Mouse (Mus musculus) lung, postnatal 36 days (tissue): ENCODE measurements around the gene Reck.

Experiments
- DNase-seq: peaks from one replicate; pipeline ENCODE4 v3.0.0; 2022; ENCODE audit warnings: mixed read lengths

Reck gene

DNA sequence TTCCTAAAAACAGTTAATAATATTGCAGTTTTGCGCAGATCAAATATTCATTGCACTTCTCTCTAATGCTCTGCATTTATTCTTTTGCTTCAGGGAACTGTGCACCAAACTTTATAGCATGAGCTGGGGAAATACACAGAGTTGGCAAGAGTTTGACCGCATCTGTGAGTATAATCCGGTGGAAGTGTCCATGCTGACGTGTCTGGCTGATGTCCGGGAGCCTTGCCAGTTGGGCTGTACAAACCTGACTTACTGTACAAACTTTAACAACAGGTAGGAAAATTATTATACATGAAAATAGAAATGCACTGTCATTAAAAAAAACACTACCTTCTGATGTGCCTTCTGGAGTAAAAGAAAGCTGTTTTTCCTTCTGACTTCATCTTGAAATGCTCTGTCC lies 42.9 kb downstream of the Reck start:
- no peak for DNase-seq

DNA sequence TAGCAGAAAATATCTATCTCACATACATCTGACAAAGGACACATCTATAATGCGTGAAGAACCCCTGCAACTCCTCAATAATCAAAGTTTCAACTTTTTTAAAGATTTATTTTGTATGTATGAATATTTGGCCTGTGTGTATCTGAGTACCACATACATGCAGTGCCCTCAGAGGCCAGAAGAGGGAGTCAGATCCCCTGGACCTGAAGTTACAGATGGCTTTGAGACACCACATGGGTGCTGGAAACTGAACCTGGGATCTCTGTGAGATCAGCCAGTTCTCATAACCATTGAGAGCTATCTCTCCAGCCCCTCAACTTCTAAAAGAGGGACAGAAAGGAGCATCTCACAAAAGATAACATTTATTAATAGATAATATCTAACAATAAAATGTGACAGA lies 45.3 kb downstream of the Reck start:
- no peak for DNase-seq

DNA sequence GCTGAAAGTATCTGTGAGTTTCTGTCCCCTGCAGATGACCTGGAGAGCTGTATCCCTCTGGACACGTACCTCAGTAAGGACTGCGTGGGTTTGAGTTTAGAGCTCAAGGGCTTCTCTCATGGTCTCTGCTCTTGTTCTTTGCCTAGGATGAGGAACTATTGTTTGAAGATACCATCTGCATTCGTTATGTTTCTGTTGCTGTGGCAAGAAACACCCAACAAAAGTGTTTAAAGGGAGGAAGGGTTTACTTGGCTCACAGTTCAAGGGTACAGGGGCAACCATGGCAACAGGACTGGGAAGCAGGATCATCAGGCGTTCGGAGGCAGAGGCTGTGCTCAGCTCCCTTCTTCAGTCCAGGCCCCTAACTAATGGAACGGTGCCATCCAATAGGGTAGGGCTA lies 49.8 kb downstream of the Reck start:
- DNase-seq = no peak

DNA sequence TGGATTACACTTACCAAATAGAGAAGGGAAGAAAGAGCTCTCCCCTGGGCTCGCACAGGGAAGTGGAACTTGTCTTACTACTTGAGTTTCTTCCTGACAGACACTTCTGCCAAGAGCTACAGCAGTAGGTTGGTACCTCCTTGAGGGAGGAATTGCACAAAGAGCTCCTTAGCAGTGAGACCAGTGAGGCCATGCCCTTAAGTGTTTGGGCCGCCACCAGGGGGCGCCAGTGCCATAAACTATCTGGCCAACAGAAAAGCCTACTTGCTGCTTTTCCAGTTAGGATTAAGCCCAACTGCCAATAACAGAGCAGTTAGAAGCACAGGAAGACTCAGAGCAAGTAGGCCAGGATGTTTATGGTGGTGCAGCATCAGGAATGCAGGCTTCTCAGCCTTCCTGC lies 50.4 kb downstream of the Reck start:
- DNase-seq = peak; percentile 95

DNA sequence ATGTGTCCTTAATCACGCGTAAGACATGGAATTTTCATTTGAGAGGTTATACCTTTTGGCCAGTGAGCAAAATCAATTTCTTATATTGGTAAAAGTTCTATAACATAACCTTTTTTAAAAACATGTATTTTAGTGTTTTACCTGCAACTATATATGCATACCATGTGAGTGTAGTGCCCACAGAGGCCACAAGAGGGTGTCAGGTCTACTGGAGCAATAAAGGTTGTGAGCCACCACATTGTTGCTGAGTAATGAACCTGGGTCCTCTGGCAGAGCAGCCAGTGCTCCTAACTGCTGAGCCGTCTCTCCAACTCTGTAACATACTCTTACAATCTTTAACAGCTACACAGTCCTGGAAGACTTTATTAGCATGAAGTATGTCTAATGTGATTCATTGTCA lies 52.5 kb downstream of the Reck start:
- peak; percentile 49 for DNase-seq

DNA sequence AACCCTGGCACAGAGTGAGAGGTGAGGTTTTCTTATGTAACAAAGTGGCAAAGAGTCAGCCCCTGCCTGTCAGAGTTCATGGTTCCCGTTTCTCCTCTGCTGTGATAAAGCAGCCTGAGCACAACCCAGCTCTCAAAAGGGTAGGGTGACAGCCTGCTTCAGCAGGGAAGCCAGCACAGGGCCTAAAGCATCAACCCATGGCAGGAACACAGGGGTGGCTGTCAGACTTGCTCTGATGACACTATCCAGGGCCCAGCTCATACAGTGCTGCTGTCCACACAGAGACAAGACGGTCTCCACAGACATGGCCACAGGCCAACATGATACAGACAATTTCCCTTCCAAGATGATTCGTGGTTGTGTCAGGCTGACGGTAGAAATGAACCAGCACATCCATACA lies 56.5 kb downstream of the Reck start:
- DNase-seq = no peak

DNA sequence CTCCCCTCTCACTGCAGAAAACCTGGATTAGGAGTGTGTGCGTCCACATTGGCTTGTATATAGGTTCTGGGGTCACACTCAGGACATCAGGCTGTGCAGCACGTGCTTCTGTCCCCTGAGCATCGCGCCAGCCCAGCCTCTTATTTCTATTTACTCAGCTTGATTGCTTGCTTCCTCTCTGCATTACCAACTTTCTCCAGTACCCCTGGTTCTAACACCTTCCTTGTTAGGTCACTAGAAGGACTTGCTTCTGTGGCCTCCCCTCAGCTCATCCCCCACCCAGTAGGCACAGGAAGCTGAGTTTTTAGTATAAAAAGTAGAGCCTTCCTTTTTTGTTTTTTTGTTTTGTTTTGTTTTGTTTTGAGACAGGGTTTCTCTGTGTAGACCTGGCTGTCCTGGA lies 60.9 kb downstream of the Reck start:
- no peak for DNase-seq

DNA sequence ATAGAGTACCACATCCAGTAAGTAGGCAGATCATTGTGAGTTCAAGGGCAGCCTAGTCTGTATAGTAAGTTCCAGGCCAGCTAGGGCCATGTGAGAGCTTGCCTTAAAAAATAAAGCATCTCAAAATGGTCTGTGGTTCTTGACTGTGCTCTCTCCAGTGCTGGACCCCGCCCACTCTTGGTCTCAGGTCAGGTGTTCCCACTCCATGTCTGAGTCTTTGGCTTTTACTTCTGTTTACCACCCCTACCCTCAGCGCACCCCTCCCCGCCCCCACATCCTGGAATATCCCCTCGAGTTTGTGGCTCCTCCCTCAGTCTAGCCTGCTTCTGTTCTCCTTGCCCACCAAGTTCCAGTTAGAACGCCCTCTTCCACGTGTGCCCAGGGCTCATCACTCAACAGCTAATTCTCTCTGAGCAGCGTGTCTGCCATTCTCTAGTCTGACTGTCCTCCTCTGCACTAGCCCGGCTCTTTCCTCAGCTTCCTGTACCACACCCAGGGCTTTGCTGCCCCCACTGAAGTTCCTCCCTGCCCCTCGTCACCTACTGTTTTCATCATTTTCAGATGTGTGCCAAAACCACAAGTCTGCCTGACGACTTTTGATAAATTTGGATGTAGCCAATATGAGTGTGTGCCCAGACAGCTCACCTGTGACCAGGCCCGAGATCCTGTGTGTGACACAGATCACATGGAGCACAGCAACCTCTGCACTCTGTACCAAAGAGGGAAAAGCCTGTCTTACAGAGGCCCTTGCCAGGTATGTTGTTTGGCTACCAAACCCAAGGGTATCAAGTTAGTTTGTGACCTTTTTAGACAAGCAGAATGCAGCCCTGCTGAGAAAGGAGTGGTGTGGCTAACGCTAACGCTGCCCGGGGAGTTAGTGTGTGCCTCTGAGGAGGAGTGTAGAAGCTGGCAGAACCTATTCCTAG lies 61.7 kb downstream of the Reck start:
- DNase-seq = peak; percentile 40

DNA sequence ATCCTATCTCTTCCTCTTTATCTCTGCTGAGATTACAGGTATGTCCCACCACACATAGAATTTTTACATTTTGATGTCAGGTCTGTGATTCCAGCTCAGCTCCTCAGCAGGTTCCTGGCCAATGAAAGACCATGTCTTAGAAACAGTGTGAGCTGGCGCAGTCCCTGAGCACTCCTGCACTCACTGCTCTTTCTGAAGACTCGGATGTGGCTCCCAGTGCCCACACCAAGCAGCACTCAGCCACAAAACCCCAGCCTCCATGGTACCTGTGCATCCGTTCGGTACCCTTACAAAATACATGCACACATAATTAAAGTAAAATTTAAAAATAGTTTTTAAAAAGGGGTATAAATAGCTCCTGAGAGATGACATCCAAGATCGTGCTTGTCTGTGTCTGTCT lies 66.0 kb downstream of the Reck start:
- no peak for DNase-seq

DNA sequence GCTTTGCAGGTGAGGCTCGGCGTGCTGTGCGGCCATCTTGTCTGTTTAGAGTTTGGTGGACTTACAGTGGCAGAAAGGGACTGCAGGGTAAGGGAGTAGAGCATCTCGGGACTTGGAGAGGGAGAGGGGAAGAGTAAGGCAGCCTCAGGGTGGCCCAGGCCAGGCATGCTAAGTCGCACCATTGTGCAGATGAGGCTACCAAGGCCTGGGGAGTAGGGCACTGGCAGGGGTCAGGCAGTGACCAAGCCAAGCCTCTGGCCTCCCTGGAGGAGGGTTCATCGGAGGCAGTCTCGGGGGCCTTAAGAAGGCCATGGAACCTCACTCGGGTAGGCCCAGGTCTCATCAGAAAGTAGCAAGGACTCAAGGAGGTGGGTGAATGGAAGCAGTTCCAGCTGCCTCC lies 67.1 kb downstream of the Reck start:
- no peak for DNase-seq

DNA sequence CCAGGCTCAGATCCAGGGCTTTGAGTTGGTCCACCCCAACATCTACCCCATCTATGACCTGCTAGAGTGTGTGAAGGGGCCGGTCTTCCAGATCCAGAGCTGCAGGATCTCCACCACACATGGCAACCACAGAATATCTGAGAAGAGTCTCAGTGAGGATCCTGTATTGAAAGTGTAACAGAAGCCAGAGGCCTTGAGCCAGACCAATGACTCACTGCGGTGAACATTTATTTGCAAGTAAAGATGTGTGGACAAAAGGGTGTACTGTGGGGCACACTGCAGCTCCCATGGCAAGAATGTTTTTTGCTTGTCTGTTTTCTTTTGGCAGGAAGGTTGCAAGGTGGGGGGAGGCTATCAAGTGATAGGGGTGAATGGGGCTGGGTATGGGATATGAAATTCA lies 72.2 kb downstream of the Reck start:
- DNase-seq = no peak

DNA sequence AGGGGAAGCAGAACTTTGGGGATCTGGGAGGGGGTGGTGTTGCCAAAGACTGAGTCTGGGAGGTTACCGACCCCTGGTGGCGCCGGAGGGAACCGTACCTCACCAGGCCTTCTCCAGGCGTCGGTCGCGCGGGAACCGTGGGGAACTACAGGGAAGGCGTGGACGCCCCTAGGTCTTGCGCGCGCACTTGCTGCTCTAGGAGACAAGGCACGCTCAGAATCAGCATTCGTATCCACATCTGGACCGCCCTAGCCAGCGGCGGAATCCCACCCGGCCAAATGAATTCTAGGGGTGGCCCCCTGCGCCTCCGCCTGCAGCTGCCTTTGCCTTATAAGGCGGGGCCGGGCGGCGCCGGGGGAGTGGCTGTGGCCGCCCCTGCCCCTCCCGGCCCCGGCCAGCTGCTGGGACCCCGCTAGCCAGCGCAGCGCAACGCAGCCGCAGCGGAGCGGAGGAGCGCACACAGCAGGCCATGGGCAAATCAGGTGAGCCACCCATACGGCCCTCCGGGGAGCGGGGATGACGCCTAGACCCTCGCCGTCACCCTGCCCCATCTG lies 82.0 kb downstream of the Reck start, which contains the start of gene Glipr2:
Glipr2 (plus strand) TSS at position 110 of the 554 bp plus-strand sequence.
- DNase-seq = peak; percentile 88

DNA sequence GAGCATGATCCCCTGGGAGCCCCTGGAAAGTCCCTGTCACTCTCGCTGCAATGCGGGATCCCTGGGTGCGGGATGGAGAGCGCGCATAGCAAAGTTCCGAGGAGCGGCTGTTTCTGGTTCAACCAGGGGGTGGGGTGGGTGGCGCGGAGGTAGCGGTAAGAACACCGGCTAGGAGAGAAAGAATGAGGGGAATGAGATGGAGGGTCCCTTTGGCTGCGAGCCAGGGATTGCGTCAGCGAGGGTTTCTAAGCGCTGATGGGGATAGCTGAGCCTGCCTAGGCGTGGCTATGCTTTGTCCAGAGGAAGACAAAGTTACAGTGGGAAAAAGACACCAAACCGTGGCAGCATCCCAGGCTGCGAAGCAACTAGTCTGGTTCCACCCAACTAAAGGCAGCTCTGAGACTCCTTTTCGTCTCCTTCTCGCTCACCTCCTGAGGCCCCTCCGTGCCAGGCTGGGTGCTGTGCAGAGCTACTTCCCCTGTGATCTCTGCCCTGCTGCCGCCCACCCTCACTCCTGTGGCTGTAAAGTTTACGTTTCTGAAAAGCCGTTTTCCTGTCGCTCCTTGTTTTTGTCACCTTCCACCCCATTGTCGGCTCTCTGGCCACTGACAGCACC lies 82.6 kb downstream of the Reck start:
- DNase-seq = peak; percentile 46

DNA sequence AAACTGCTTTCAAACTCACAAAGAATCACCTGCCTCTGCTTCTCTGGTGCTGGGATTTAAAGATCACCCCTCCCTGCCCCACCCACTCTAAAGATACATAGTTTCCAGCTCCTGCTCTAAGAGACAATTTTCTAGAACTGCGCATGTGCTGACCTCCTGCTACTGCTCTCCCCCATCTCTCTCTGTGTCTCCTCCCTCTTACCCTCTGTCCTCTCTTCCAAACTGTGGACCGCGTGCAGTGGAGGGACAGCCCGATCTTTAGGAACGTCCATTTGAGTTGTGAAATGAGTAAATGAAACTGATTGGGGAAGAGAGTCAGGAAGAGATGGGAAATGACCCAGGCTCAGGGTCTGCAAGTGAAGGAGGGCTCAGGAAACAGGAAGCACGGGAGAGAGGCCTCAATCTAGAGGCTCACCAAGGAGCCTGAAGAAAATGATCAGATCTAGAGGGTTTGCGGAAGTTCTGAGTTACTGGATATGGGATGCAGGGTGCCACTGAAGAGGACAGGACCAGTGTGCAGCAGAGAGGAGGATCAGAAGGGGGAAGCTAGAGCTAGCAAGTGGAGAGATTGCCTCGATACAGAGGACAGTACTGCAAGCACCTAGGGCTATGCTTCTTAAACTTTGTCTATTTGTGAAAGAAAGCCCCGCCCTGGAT lies 84.3 kb downstream of the Reck start:
- DNase-seq = peak; percentile 20

DNA sequence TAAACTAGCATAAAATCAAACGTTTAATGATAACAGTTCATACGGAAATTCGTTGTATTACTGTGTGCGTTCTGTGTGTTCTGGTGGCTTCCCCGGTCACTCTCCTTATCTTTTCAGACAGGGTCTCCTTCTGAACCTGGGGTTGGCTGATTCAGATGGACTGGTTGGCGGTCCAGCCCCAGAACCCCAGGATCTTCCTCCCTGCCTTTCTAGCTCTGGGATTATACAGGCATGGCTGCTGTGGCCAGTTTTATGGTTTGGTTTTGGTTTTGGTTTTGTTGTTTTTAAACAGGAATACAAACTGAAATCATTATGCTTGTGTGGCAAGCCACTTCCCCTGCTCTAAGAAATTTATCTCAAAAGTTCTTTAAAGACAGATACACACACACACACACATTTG lies 84.9 kb downstream of the Reck start:
- no peak for DNase-seq

DNA sequence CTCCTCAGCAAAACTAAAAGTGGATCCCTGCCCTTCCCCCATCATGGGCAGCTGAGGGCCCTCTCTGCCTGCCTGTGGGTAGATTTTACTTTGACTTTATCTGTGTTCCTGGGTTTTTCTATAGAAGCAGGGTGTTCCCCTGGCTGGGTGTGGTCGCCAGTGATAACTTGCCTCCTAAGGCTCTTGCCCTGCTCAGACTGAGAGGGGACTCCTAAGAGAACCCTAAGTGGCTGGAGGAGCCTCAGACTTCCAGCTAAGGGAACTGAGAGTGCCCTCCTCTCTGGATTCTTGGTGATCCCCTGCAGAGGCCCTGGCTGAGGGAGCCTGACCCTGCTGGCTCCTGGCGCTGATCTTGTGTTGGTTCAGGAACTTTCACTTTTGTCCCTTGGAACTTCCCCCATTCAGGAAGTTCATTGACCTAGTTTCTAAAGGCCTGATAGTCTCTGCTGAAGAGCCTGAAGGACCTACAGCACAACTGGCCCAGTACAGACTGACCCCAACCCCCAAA lies 89.0 kb downstream of the Reck start:
- DNase-seq = peak; percentile 71

DNA sequence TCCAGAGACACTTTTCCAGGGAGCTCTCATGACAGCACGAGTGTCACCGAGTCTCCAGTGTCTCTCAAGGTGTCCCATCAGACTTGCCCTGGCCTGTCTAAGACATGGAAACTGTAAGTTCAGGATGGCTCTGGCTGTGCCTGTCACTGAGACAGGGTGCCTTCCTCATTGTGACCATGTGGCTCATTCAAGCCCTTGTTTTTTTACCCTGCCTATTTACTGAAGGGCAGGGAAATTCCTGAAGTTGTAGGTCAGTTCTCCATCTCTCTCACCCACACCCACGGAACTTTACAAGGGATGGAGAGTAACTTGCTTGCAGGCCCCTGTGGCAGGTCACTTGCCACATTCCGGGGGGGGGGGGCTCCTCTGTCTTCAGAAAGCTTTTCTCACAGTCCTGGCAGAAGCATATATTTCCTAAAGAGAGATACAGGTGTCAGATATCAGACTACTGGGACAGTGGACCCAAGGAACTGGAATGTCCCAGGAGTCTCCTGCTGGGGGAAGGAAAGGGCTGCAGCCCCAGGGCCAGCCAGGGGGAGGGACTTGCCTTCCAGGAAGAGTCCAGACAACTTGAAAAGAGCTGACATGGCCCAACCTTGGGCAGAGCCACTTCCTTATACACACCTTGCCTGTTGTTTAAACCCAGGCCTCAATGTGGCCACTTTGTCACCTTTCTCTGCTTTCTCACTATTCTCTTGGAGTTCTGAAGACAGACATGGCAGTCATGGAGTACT lies 89.8 kb downstream of the Reck start:
- peak; percentile 47 for DNase-seq

DNA sequence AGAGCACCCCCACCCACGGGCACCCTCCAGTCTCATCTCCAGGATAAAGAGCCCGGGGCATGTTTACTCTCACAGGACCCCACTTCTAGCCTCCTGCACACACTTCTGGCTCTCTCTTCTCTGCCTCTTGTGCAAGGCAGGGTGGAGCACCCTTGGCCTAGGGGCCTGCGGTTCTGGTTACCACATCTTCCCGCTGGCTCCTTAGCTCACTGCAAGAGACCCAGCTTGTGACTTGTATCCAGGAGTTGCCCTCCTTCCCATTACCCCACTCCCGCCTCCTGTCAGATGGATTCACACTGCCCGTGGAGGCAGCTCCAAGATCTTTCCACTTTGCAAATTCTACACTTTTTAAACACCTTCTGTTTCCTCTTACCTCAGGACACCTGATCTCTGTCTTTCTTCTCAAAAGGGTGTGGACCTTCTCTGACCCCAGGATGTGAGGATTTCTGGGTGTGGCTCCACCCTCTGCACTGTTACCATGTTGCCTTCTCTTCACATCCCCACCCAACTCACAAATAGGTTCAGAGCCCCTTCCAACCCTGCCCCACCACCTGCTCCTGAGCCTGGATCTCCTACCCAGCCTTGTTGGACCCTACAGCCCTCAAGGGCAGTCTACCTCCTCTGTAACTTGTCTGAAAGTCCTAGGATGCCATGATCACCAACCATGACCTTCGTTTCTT lies 90.7 kb downstream of the Reck start:
- DNase-seq = peak; percentile 74

DNA sequence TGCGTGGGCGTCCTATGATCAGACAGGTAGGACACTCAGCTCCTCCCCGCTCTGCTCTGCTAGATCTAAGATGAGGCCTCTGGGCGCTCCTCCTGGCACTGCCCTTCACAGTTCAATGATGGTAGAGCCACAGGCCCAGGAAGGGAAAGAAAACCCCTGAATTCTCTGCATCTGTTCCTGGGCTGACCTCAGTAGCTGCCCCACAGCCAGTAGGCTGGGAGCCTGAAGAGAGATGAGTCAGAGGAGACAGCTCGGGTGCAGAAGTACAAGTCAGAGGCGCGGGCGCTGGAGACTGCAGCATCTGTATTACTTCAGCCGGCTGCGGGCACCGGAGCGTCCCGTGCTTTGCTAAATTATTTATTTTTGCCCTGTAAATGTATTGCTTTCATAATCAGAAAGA lies 93.3 kb downstream of the Reck start:
- DNase-seq = peak; percentile 77

DNA sequence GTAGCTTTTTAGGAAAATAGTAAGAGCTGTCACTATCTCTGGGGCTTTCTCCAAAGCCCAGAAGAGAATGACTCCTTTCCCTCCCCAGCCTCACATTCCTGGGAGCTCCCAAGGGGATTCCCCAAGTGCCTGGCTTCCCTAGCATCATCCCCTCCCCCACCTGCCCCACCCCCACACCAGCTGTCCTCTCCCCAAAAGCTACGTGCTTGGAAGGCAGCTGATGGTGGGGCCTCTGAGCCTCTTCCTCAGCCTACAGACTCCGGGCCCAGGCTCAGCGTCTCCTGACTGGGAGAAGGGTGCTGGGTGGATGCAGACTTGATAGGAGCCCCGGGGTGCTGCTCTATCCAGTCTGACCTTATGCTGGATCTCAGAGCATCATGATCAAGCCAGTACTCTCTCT lies 94.0 kb downstream of the Reck start:
- DNase-seq = no peak

DNA sequence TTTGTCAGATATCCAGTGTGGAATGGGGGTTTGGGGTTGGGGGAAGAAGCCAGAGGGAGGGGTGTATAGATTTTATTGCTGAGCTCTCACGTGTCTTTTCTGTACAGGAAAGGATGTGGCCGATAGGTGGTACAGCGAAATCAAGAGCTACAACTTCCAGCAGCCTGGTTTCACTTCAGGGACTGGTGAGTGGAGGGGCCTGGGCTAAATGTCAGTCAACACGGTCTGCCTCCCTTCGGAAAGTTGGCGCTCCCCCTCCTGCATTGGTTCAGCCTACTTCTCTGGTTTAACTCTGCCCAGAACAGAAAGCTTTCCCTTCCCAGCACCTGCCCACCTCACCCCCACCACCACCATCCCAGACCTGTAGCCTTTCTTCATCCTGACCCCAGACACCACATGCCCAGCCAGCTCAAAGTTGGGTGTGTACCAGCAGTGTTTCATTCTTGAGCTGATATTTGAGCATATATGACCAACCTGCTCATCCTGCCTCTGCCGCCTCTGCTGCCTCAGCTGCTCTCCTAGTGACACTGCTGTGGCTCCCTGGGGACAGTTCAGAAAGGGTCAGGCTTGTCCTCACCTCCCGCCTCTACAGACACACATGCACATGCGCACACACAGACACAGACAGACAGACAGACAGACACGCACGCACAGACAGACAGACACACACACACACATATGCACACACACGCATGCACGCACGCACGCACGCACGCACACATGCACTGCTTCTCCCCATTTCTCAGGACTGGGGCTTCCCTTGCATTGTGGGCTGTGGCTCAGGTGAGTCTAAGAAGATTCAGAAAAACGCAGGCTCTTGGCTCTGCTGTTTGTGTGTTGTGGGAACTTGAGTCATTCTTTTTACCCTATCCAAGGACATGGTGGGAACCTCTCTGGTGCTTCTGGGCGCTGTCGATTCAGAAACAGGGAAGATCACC lies 95.3 kb downstream of the Reck start:
- DNase-seq = no peak
